Mouse (Mus musculus) hindbrain, embryonic 10.5 days (tissue): ENCODE results near the gene Nupr1. TPM values are rescaled to one million over a fixed set of nuclear protein-coding genes. Genes with fewer than 3 reads are reported as not detected.

Source experiments
- DNase-seq: peaks from one replicate; pipeline ENCODE4 v3.0.0-alpha.2; 2017; ENCODE audit warnings: low spot score
- H3K27ac ChIP-seq: fragments of 300-500 bp; sonication (generic); 2 replicates; pipeline ENCODE4 v1.5.1; 2016; ENCODE audit warnings: mild to moderate bottlenecking, moderate library complexity
- H3K27me3 ChIP-seq: fragments of 300-500 bp; sonication (generic); 2 replicates; pipeline ENCODE4 v1.6.1; 2016; ENCODE audit warnings: mild to moderate bottlenecking; ENCODE audit not compliant: poor library complexity, insufficient read depth, severe bottlenecking
- H3K36me3 ChIP-seq: fragments of 300-500 bp; sonication (generic); 2 replicates; pipeline ENCODE4 v1.6.1; 2016; ENCODE audit warnings: mild to moderate bottlenecking, moderate library complexity
- H3K4me1 ChIP-seq: fragments of 300-500 bp; sonication (generic); replicated peaks from 2 replicates; pipeline ENCODE4 v1.6.1; 2016; ENCODE audit warnings: mild to moderate bottlenecking
- H3K4me3 ChIP-seq: fragments of 300-500 bp; sonication (generic); 2 replicates; pipeline ENCODE4 v1.5.1; 2016; ENCODE audit warnings: mild to moderate bottlenecking, moderate library complexity
- H3K9me3 ChIP-seq: fragments of 300-500 bp; sonication (generic); 2 replicates; pipeline ENCODE4 v1.6.1; 2016; ENCODE audit warnings: mild to moderate bottlenecking, moderate library complexity
- WGBS: fragments of 180-500 bp; shearing (Covaris S2); methylation state at CpG from one replicate; pipeline ENCODE4 v1.1.7; 2016; 5-methylcytosine and 5-hydroxymethylcytosine counted together
- polyA plus RNA-seq: library from polyadenylated mRNA; unstranded; fragments of >200 nt; fragmentation: Nextera tagmentation; extraction: Ambion mirVana; gene quantifications from 2 replicates; pipeline ENCODE4 v1.2.1, GENCODE M21; 2016

The Nupr1 gene
- polyA plus RNA-seq = 1.4 and 2.7 TPM in 2 replicates

- no peaks in the 10 kb centered on the region for H3K9me3 ChIP-seq
- H3K36me3 ChIP-seq = no peaks in the 10 kb centered on the region
- 0 out of 2 replicates have a peak, but pooled peaks cover 3% of the 10 kb centered on the region for H3K4me1 ChIP-seq
- WGBS = 93% methylated on average over 4 of the region's 4 CpGs
- no peak within 1 kb of the TSS for H3K4me3 ChIP-seq
- no peaks in the 10 kb centered on the region for H3K27me3 ChIP-seq
- no peak for DNase-seq
- H3K27ac ChIP-seq = no peak within 1 kb of the TSS
These were observed at the start of gene Nupr1 for GRCm38 (mm10) chr7:126630824-126631518. TSS of gene Nupr1 (minus strand) at chr7:126630861.

GRCm38 (mm10) chr7:126679683-126680082, 49.0 kb upstream of the Nupr1 start:
- WGBS = 92% methylated on average over 5 of the region's 5 CpGs
- Histone ChIP-seq H3K27me3 (no peaks in the 10 kb centered on the region), H3K27ac (no peak overlapping the region)

DNA sequence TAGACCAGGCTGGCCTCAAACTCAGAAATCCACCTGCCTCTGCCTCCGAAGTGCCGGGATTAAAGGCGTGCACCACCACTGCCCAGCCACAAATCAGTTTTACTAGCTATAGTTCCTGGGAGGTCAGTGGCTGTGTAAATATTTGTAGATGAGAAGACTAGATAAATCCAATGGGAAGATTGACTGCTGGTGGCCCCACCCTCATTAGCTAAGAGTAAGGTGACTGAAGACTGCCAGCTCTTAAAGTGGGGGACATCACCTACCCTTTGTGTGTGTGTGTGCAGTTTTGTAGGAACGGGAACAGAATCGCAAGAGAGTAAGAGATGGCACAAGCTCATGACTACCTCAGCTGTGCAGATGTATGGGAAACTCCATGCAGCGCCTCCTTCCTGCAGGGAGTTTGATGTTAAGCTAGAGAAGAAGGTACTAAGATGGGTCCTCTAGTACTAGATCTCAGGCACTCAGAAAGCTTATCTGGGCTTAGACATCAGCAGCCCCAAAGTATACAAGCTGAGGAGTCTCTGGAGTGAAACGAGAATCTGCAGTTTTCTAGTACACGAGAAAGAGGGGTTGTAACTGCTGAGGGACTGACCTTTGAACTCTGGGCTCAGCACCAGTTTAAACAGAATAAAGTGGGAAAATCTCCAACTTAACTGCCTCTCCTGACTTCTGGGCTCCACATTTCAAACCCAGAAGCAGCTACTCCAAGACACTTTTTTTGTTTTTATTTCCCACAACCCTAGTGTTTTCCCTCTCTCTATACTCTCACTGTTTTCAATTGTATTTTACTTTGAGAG, 48.1 kb upstream of the Nupr1 start:
- Histone ChIP-seq H3K36me3 (peaks cover 39% of the 10 kb centered on the region), H3K27ac (no peak overlapping the region), H3K4me3 (no peak overlapping the region), H3K4me1 (no peaks in the 10 kb centered on the region), H3K27me3 (no peaks in the 10 kb centered on the region), H3K9me3 (no peaks in the 10 kb centered on the region)
- DNase-seq = no peak
- whole genome bisulfite sequencing = 88% methylated on average over 8 of the region's 8 CpGs

More at GRCm38 (mm10) chr7:126679683-126680082, 49.0 kb upstream of the Nupr1 start:
- H3K9me3 ChIP-seq = no peaks in the 10 kb centered on the region
- no peaks in the 10 kb centered on the region for H3K4me1 ChIP-seq
- peaks cover 29% of the 10 kb centered on the region for H3K36me3 ChIP-seq
- DNase-seq = no peak
- H3K4me3 ChIP-seq = no peak overlapping the region

- 83% methylated on average over 4 of the region's 4 CpGs for WGBS
- Histone ChIP-seq H3K27ac (no peak overlapping the region), H3K27me3 (no peaks in the 10 kb centered on the region), H3K4me3 (no peak overlapping the region), H3K4me1 (no peaks in the 10 kb centered on the region), H3K9me3 (no peaks in the 10 kb centered on the region), H3K36me3 (peaks cover 57% of the 10 kb centered on the region)
- no peak for DNase-seq
These were observed 46.1 kb upstream of the Nupr1 start for GRCm38 (mm10) chr7:126676631-126677220.

- no peak within 1 kb of the TSS for H3K4me3 ChIP-seq
- H3K4me1 ChIP-seq = no peaks in the 10 kb centered on the region
- DNase-seq = no peak
- H3K36me3 ChIP-seq = peaks cover 62% of the 10 kb centered on the region
- H3K27me3 ChIP-seq = no peaks in the 10 kb centered on the region
- WGBS = 85% methylated on average over 1 of the region's 1 CpGs
- H3K27ac ChIP-seq = no peak within 1 kb of the TSS
- no peaks in the 10 kb centered on the region for H3K9me3 ChIP-seq
These were observed 45.5 kb upstream of the Nupr1 start, which contains the start of gene Sult1a1 for GRCm38 (mm10) chr7:126676207-126676606. TSS of gene Sult1a1 (minus strand) at chr7:126676432.

DNA sequence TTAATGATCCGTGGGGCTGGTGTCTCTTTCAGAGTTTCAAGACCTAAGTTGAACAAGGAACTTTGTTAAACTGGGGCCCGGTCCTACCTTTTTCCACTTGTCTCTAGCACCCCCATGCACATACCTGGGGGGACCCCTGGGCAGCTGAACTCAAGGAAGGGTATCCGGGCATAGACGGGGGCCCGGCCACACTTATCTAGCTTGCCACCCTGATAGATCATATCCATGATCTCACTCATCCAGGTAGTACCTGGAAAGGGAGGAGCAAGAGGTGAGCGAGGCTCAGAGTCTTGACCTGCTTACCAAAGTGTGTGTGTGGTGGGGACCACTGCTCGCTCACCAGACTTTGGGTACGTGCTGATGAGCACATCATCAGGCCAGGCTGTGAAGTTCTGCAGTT, 44.4 kb upstream of the Nupr1 start:
- no peak for DNase-seq
- peaks cover 70% of the 10 kb centered on the region for H3K36me3 ChIP-seq
- H3K9me3 ChIP-seq = no peaks in the 10 kb centered on the region
- 96% methylated on average over 8 of the region's 8 CpGs for WGBS
- no peaks in the 10 kb centered on the region for H3K27me3 ChIP-seq
- H3K27ac ChIP-seq = no peak overlapping the region
- H3K4me3 ChIP-seq = no peak overlapping the region
- H3K4me1 ChIP-seq = no peaks in the 10 kb centered on the region

DNA sequence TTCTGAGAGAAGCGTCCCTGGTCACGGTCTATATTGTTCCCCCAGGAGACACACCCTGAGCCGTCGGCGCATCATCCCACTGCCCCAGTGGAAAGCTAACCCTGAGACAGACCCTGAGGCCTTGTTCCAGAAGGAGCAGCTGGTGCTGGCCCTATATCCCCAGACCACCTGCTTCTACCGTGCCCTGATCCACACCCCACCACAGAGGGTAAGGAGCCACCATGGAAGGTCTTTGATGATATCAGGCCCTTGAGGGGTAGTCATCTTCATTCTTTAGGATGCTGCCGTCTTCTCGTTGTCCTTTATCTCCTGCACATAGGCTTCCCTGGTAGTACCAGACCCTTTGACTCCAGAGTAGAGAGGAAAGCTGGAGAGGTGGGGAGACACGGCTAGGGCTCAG, 41.5 kb upstream of the Nupr1 start:
- H3K4me1 ChIP-seq = no peaks in the 10 kb centered on the region
- H3K27me3 ChIP-seq = no peaks in the 10 kb centered on the region
- WGBS = 96% methylated on average over 9 of the region's 9 CpGs
- no peak for DNase-seq
- 0 out of 2 replicates have a peak overlapping the region, but pooled peaks have one; percentile 5 for H3K27ac ChIP-seq
- no peaks in the 10 kb centered on the region for H3K9me3 ChIP-seq
- H3K36me3 ChIP-seq = peaks cover 73% of the 10 kb centered on the region
- H3K4me3 ChIP-seq = no peak overlapping the region

DNA sequence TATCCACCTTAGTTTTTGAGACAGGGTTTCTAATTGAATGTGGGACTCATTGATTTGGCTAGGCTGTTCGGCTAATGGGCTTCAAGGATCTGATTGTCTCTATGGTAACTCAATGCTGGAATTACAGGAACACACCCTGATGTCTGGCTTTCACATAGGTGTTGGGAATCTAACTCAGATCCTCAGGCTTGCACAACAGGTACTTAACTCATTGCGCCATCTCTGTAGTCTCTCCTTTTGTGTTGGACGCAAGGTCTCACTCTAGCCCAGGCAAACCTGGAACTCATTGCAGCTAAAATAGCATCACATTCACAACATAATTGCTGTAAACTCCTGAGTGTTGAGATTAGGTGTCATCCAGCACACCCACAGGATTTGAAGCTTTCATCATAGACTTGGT, 39.5 kb upstream of the Nupr1 start:
- H3K9me3 ChIP-seq = no peaks in the 10 kb centered on the region
- peaks cover 81% of the 10 kb centered on the region for H3K36me3 ChIP-seq
- no peak for DNase-seq
- 97% methylated on average over 3 of the region's 3 CpGs for WGBS
- H3K27ac ChIP-seq = no peak overlapping the region
- H3K4me3 ChIP-seq = no peak overlapping the region
- no peaks in the 10 kb centered on the region for H3K4me1 ChIP-seq
- H3K27me3 ChIP-seq = no peaks in the 10 kb centered on the region

DNA sequence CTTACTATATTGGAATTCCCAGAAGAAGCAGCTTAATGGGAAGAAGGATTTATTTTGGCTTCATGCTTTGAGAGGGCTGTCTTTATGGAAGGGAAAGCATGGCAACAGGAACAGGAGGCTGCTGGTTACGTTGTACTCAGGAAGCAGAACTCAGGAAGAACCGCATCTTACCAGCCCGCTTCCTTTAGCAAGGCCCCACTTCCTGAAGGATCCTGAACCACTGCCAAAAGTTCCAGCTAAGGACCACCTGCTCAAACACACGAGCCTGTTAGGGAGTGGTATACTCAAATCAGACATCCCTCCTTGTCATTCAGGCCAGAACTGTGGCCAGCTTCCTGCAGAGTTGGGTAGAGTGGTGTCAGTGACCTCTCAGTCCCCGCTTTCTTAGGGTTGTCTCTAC, 37.8 kb upstream of the Nupr1 start:
- WGBS = 87% methylated on average over 5 of the region's 5 CpGs
- no peak overlapping the region for H3K27ac ChIP-seq
- H3K4me3 ChIP-seq = no peak overlapping the region
- peaks cover 81% of the 10 kb centered on the region for H3K36me3 ChIP-seq
- DNase-seq = no peak
- peaks cover 3% of the 10 kb centered on the region; the same call in 1 of the 2 replicates for H3K4me1 ChIP-seq
- H3K9me3 ChIP-seq = no peaks in the 10 kb centered on the region
- no peaks in the 10 kb centered on the region for H3K27me3 ChIP-seq

DNA sequence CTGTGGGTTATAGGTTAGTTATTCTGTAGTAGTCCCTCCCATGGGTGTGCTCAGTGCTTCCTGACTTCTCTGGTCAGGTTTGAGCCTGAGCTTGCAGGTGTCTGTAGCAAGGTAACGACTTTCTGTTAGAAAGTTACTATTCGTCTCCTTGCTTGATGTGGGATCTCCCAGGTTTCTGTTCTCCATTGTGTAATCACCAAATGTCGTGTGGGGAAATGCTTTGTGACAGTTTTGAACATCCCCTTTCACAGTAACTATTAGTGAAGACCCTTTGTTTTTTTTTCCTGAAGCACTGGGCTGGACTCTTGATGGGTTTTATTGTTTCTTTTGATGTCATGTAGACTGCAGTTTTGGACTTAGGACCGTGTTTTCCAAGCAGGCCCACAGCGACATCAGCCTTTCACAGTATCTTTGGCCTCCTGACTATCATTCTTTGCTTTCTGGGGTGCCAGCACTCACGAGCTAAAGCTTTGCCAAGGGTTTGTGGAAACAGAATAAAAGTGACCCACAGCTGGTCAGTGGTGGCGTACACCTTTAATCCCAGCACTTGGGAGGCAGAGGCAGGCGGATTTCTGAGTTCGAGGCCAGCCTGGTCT, 36.9 kb upstream of the Nupr1 start:
- no peak overlapping the region for H3K4me3 ChIP-seq
- no peak for DNase-seq
- peaks cover 81% of the 10 kb centered on the region for H3K36me3 ChIP-seq
- WGBS = 90% methylated on average over 9 of the region's 9 CpGs
- H3K27me3 ChIP-seq = no peaks in the 10 kb centered on the region
- H3K9me3 ChIP-seq = no peaks in the 10 kb centered on the region
- peaks cover 3% of the 10 kb centered on the region; the same call in 1 of the 2 replicates for H3K4me1 ChIP-seq
- H3K27ac ChIP-seq = no peak overlapping the region

- Histone ChIP-seq H3K27ac (no peak overlapping the region), H3K27me3 (no peaks in the 10 kb centered on the region), H3K36me3 (peaks cover 66% of the 10 kb centered on the region), H3K9me3 (no peaks in the 10 kb centered on the region), H3K4me1 (peaks cover 3% of the 10 kb centered on the region; the same call in 1 of the 2 replicates), H3K4me3 (no peak overlapping the region)
- no peak for DNase-seq
- 98% methylated on average over 3 of the region's 3 CpGs for WGBS
These were observed 34.6 kb upstream of the Nupr1 start for GRCm38 (mm10) chr7:126665269-126665668.

DNA sequence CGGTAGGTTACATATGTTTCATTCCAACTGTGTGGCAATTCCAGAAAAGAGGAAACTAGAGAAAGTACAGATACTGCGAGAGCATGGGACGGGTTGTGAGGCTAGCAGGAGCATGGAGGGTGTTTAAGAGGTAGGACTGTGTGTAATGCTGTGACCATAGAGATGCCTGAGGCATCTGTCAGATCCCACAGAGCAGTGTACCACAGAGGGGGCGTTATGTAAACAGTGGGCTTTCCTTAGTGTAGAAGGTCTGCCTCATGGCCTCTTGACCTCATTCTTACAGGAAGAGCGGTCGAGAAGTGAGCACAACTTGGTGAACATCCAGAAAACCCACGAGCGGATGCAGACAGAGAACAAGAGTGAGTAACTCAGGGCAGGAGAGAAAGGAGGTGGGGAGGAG, 33.0 kb upstream of the Nupr1 start:
- 65% methylated on average over 8 of the region's 8 CpGs for WGBS
- no peak for DNase-seq
- peaks cover 57% of the 10 kb centered on the region for H3K36me3 ChIP-seq

More for the DNA sequence above, 33.0 kb upstream of the Nupr1 start:
- no peaks in the 10 kb centered on the region for H3K27me3 ChIP-seq
- no peak overlapping the region for H3K4me3 ChIP-seq
- no peaks in the 10 kb centered on the region for H3K9me3 ChIP-seq
- H3K4me1 ChIP-seq = peaks cover 3% of the 10 kb centered on the region; the same call in 1 of the 2 replicates
- no peak overlapping the region for H3K27ac ChIP-seq
